Mouse (Mus musculus): ENCODE data around the gene Drc7.

Gene Drc7

DNA sequence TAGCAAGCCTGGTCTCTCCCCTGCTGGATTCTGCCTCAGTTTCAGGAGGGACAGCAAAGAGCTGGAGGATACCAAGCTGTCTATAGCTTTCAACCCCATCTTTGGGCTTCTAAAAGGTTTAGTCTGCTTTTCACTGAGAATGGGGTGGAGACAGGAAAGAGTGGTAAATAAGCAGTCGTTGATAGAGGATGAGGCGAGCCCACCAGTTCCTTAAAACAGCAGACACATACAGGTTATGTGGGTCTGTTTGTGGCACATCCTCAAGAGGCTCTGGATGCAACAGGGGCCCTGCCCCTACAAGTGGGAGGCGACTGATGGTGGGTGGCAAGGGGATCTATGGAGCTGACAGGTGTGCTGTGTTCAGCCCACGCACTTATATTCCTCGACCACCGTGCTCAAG is 3.8 kb downstream of the Drc7 start:
- DNase-seq (ENCODE audit: low spot score in 2 of 2), result no peak

DNA sequence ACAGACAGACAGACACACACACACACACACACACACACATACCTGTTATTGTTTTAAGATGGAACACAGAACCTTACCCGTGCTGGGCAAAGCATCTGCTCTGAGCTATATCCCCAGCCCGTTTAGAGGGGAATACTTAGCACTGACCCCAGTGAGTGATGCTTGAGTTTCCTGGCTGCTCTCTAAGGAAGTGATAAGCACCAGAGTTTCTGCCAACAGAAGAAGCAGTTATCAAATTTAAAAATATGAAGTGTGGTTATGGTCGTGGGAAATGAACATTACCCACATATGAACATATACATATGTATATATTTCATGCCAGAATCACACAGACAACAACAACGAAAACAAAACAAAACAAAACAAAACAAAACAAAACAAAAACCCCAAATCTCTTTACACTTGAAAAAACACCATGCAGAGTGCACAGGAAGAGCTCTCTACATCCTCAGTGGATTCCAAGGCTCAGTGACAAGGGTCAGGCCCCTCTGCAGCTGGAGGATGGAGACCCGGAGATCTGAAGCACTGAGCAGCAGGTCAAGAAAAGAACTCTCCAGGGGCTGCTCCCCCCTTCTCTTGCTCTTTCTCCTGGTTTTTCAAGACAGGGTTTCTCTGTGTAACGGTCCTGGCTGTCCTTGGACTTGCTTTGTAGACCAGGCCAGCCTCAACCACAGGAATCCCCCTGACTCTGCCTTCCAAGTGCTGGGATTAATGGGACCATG is 5.1 kb downstream of the Drc7 start:
- DNase-seq (ENCODE audit: low spot score in 2 of 2), result no peak

DNA sequence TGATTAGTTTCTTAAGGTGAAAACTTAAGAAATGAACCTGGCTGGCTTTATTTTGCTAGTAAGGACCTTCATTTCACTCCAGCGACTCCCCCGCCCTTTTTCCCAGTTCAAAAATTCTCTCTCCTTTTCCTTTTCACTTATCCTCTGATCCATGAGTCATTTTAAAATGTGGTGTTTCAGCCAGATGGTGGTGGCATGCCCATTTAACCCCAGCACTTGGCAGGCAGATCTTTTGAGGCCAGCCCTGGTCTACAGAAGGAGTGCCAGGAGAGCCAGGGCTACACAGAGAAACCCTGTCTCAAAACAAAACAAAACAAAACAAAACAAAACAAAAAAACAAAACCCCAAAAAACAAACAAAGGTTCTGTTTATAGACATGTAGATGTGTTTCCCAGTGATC is 9.6 kb downstream of the Drc7 start:
- DNase-seq (ENCODE audit: low spot score in 2 of 2), result no peak

DNA sequence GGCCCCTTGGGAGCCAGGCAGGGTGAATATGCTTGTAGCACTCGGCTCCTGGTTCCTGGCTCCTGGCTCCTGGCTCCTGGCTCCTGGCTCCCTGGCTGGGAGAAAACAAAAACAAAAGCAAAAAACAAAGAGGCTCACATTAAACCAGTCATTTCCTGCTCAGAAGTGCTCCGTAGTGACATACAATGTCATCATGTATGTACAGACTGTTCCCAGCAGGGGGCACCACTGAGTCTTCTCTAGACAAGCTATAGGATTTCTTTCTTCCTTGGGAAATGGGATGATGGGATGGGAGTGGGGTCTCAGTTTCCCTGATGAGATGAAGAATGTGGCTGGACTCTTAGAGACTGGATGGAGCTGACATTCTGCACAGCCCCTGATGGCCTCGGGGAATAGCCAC is 12.7 kb downstream of the Drc7 start:
- DNase-seq (ENCODE audit: low spot score in 2 of 2), result peak in 1 of 2 experiments; percentile 45

DNA sequence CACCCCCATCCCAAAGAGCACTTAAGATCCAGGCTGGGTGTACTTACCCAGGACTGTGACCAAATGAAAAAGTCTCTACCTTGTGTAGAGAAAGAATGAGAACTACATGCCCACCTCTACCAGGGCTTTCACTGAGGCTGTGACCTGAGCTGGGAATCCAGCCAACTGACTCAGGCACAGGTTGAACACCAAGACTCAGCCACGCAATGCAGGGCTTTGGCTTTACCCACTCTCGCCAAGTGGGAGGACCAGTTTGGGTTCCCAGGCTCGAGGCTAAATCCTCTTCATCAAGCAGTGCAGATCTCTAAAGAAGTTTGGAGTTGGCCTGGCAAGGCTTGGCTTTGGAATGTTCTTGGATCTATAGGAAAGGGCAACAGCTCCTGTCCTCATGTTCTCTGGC is 20.6 kb downstream of the Drc7 start:
- DNase-seq (ENCODE audit: low spot score in 2 of 2), result no peak

DNA sequence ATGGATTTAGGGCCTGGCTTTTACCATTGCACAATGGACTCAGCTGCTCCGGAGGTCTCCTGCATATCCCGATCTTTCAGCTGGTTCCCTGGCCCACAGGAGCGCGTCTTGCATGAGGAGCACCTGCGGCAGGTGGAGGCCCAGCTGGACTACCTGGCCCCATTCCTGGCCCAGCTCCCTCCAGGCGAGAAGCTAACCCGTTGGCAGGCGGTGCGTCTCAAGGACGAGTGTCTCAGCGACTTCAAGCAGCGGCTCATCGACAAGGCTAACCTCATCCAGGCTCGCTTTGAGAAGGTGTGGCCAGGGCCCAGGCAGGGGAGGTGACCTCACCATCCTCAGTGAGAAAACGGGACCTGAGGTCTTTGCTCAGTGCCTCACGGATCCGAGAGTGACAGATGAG is 21.2 kb downstream of the Drc7 start:
- no peak for DNase-seq (ENCODE audit: low spot score in 2 of 2)

DNA sequence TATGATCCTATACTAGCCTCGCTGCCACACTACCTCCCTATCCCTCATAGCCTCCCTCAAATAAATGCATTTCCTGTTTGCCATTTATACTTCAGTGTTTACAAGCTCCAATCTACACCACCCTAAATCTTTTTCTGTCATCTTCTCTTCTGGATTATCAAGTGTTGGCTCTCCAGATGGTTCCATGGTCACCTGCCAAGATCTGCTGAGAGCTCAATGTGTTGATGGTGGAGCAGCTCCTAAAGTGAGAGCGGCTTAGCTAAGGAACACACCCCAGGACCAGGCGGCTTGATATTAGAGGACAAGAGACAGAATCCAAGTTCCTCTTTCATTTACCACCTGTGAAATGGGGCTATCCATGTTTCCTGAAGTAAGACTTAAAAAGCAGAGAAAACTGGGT is 23.2 kb downstream of the Drc7 start:
- no peak for DNase-seq (ENCODE audit: low spot score in 2 of 2)

DNA sequence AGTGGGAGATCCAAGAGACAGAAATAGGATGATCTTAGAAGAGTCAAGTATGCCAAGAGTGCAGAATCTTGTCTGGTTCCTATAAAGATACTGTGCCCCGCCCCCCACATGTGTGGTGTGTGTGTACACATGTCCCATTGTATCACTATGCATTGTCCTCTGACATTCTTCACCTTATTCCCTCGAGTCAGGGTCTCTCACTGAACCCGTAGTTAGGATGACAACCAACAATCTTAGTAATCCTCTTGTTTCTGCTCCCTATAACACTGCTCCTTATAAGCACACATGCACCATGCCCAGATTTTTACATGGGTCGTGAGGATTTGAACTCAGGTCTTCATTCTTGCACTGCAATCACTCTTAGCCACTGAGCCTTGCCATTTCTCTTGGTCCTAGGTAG is 24.4 kb downstream of the Drc7 start:
- no peak for DNase-seq (ENCODE audit: low spot score in 2 of 2)

DNA sequence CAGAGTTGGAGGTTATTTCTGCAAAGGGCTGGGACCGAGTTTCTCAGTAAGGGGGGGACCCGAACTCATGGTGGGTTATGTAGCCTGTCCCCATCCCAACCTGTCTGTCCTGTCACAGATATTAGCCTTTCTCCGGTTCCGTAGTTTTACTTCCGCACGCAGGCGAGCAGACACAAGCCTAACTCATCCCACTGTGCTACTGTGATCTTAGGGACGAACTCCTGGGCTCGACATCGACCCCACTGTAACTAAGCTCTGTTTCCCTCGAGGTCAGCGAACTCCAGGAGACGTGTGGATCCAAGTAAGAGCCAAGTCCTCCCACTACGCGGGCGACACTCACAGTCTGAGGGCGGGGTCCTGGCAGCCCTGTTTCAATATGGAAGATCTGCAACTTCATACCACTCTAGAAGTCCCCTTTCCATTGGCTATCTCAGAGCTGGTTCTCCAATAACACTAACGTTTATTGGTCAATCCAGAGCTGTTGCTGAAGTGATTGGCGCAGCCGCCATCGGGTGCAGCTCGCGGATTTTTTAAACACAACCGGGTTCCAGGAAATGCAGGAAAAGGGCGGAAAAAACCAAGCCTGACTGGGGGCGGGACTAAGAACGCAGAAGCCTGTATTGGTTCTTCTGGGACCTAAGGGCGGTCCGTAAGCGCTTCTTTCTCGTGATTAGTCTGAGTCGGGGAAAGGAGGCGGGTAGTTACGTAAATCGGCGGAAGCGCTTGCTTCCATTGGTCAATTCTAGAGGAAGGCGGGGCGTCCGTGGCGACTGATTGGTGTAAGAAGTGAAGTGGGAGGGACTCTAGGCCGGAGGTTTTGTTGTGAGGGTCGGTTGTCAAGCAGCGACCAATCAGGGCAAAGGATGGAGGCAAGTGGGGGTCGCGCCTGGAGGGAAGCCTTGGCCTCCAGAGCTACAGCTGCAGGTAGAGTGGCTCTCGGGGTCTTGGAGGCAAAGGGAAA is 25.8 kb downstream of the Drc7 start, which contains the start of gene Katnb1:
TSS of gene Katnb1 (plus strand) at position 806 of the 961 bp plus-strand sequence.
- DNase-seq (ENCODE audit: low spot score in 2 of 2), result peak; percentile 100

DNA sequence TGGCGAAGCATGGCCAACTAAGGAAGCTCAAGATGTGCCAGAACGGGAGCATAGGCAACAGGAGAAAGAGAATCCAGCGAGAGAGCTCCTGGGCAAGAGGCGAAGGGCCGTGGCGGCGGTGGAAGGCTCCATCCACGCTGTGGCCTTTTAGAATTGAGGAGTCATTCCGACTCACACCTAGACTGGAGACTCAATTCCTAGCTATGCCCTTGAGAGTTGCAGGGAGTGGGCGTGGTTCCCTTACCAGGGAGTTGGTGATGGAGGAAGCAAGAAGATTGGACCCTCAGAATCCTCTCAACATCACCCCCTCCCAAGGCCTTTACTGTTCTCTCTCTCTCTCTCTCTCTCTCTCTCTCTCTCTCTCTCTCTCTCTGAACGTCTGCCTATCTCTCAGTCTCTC is 26.7 kb downstream of the Drc7 start:
- no peak for DNase-seq (ENCODE audit: low spot score in 2 of 2)

DNA sequence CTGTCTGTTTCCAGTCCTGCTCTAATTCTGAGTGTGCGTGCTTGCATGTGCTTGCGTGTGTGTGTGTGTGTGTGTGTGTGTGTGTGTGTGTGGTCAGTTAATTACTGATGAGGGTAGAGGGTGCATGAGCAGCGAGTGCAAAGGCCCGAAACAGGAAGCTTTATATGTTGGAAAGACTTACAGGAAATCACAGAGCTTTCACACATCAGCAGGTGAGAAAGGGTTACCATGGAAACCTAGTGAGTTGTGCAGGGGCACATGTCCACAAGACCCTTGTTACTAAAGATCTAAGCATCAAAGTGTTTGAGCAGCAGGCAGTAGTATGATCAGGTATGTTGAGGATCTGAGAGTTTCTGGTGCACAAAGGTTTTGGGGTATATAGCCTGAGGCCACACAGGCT is 29.4 kb downstream of the Drc7 start:
- DNase-seq (ENCODE audit: low spot score in 2 of 2), result no peak

DNA sequence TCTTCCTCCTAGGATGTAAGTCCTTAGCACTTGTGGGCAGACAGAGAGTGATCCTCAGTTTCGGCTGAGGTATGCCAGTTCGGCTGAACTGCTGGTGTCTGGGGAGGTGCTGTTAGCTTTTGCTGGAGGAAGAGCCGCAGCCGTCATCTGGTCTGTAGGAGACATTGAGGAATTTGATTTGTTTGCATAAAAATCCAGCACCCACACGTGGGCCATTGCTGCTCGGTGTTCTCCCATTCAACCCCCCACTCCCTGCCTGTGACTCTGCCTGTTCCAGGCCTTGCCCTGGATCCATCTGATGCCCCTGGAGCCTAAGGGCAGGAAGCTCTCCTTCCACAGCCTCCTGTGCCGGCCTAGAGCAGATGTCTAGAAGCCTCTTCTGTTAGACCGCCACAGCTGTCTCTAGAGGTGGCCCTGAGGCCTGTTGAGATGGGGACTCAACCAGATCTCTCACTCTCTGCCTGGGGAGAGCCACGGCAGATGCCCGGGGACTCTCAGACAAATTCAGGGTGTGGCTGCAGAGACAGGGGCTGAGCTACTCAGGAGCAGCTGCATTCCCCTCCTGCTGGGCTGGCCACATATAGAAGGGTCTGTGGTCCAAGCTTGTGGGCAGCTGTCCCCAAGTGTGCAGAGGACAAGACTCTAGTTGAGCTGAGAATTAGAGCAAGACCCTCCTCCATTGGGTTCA is 30.0 kb downstream of the Drc7 start:
- DNase-seq (ENCODE audit: low spot score in 2 of 2), result no peak

DNA sequence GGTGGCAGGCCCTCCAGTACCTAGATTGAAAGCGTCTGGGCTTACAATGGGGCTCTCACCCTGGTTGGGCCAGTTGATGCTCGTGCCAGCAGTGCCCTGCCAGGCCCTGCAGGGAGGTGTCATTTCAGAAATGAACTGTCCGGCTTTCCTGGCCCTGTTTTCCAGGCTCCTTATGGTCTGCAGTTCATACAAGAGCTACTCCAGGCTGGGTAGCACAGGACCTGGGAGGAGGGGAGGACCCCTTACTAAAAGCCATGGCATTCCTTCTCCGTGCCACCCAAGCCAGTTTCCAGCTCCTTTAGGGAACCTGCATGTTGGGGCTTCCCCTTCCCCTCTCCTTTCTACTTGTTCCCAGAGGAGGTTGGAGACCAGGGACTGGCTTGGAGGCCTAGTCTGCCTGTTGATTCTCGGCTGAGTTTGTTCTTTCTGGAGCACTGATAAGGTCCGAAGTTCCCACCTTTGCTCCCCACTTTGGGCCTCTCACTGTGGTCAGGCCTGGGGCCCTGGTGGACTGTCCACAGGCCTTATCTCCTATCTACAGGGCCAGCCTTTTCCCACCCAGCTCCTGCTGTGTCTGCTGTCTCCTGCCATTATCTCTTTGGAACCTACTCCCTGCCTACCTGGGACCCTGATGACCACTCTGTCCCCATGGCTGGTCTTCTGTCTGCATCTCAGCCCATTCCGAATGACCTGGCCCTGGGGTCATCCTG is 30.7 kb downstream of the Drc7 start:
- no peak for DNase-seq (ENCODE audit: low spot score in 2 of 2)

DNA sequence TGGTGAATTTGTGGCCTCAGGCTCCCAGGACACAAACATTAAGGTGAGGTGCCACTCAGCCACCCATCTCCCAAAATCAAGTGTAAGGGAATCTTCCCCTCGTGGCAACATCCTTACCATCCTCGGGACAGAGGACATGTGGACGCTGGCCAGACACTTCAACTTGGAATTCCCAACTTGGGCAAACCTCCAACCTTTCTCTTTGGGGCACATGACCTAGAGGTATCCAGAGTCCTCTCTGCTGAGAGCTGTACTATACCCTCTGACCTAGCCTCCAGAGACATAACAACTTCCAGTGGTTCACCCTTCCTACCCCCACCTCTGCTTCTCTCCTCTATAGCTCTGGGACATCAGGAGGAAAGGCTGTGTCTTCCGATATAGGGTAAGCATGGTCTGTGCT is 38.7 kb downstream of the Drc7 start:
- no peak for DNase-seq (ENCODE audit: low spot score in 2 of 2)

DNA sequence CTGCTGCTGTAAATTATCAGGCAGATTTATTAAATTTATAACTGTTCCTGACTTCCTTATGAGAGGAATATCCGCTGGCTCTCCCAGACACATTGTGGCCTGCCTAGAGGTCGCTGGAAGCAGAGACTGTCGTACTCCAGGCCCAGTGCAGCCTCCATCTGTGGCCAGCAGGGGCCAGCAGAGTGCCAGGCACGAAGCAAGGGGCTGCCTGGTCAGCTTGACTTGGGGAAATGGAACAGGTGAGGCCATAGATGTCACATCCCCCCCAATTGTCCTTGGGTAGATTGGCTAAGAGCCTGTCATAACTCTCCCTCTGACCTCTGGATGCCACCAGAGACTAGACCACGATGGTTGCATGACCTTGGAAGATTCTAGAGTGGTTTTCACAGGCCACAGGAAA is 44.1 kb downstream of the Drc7 start:
- peak in 1 of 2 experiments; percentile 70 for DNase-seq (ENCODE audit: low spot score in 2 of 2)

DNA sequence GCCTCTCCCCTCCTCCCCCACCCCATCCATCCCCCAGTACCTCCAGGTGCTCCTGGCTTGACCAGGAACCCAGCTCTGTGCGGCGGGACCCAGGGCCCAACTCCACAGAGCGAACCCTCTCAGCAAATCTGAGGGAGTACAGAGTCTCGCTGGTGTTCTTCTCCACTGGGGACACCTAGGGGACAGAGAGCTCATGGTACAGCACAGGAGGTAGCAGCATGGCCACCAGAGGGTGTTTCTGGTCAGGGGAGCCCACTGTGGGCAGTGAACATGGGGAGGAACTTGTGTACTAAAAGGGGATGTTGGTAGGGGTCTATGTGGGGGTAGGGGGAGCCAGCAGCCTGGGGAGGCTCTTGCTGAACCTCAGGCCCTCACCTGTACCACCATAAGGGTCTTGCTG is 47.1 kb downstream of the Drc7 start:
- no peak for DNase-seq (ENCODE audit: low spot score in 2 of 2)

DNA sequence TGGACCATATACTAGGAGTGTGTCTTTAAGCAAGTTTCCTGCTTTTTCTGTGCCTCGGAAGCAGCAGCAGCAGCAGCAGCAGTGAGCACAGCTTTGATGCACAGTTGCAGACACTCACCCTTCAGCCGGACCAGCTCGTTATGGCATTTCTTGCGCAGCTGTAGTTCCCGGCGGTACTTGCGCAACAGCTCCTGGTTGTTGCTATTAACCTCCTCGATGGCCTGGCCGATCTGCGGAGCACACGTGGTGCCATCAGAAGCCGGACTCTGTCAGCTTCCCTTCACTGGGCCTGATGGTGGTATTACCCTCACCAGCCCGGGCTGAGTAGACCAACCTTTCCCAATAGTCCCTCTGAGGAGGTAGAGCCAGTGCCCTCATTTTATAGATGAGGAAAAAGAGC is 52.4 kb downstream of the Drc7 start:
- DNase-seq (ENCODE audit: low spot score in 2 of 2), result no peak

DNA sequence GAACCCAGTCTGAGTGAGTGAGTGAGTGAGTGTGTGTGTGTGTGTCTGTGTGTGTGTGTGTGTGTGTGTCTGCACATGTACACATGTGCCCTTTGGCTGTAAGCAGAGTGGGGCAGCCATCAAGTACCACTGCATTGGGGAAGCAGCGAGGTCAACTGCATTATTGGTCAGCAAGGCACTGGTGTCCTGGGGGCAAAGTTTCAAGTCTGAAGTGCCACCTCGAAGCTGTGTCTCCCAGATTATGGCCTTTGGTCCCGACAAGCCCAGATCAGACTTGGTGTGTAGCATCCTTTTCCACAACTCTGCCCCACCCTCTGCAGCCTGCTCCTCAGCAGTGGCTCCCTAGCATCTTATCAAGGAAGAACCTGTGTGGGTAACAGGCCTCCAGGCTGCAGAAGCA is 57.7 kb downstream of the Drc7 start:
- no peak for DNase-seq (ENCODE audit: low spot score in 2 of 2)

DNA sequence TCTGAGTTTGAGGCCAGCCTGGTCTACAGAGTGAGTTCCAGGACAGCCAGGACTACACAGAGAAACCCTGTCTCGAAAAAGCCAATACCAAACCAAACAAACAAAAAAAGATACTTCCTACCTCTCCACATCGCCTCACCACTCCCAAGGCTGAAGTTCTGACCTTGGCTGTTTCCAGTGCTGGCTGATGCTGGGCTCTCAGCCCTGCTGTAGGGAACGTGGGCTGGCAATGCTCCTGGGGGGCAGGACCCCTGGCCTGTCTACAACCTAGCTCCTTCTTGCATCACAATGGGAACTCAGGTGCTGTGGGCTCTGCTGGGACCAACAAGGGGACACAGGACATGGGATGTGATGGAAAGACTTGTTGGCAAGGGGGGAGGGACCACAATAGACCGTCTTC is 58.2 kb downstream of the Drc7 start:
- no peak for DNase-seq (ENCODE audit: low spot score in 2 of 2)

DNA sequence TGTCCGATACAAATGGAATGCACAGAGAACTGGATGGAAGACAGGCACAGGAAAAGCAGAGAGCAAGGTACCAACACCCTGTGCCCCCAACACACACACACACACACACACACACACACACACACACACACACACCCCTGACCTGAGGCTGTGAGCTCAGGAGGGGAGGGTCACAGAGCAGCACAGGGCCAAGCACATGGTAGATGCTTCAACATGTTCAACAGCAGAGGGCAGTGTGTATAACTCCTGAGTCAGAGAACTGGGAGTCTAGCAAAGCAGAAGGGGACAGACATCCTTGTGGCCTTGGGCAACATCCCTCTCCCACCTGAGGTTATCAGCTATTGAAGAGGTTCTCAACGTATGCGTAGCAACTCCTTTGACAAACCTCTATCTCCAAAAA is 58.8 kb downstream of the Drc7 start:
- DNase-seq (ENCODE audit: low spot score in 2 of 2), result no peak

DNA sequence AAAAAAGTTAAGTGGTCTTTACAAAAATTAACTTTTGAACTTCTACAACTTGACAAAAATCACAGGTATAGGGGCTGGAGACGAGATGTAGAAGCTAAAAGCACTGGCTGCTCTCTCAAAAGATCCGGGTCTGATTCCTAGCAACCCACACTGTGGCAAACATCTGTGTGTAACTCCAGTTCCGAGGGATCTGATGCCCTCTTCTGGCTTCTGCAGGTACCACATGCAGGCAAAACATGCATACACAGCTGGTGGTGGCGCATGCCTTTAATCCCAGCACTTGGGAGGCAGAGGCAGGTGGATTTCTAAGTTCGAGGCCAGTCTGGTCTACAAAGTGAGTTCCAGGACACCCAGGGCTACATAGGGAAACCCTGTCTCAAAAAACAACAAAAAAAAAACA is 68.6 kb downstream of the Drc7 start:
- no peak for DNase-seq (ENCODE audit: low spot score in 2 of 2)

DNA sequence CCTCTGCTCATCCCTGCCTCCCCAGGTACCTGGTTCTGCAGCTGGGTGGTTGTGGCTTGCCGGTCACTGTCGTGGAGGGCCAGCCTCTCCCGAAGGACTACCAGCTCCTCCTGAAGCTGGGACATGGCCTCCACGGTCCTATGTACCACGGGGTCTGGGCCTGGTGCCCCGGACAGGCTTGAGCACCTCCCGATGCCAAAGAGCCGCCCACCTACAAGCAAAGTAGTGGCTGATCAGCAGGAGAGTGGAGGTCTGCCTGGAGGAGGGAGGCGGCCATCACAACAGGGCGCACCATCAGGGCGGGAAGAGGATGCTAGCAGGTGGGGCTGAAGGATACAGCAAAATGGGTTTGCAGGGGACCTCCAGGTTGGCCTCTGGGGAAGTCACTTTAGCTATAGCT is 71.6 kb downstream of the Drc7 start:
- no peak for DNase-seq (ENCODE audit: low spot score in 2 of 2)
